Mouse (Mus musculus) G1E (cell line): ENCODE results near the gene Slc30a2.
"Not testable (repeated sequence)": the region's sequence is repeated elsewhere in the genome, so short reads cannot be mapped to it uniquely, and the experiment has no call there.

Source experiments
- CTCF ChIP-seq: IDR thresholded peaks from 2 replicates; pipeline ENCODE4 v1.5.1; 2012; ENCODE audit warnings: low read depth, low read length, inconsistent platforms, mixed read lengths
- GATA1 ChIP-seq: IDR thresholded peaks from 2 replicates; pipeline ENCODE4 v1.6.1; 2012; ENCODE audit warnings: borderline replicate concordance, low read length, inconsistent platforms, mixed read lengths
- GATA2 ChIP-seq: IDR thresholded peaks from 2 replicates; pipeline ENCODE4 v1.6.1; 2012; ENCODE audit warnings: low read depth, low read length, inconsistent platforms, borderline replicate concordance
- POLR2AphosphoS5 ChIP-seq: IDR thresholded peaks from 2 replicates; pipeline ENCODE4 v1.6.1; 2012; ENCODE audit warnings: low read depth, low read length, inconsistent platforms; ENCODE audit not compliant: insufficient replicate concordance
- TAL1 ChIP-seq: conservative IDR thresholded peaks from 2 replicates; pipeline ENCODE4 v1.6.1; 2012; ENCODE audit warnings: low read depth, low read length, inconsistent platforms, mixed read lengths

- TF ChIP-seq CTCF, GATA1, GATA2, POLR2AphosphoS5, TAL1: not testable (repeated sequence)
These were observed 40.8 kb downstream of the Slc30a2 start, which contains the start of gene Extl1 for GRCm38 (mm10) chr4:134383750-134384149.
